Mouse (Mus musculus): ENCODE data around the gene Fam207a. TPM values are rescaled to one million over a fixed set of nuclear protein-coding genes. Genes with fewer than 3 reads are reported as not detected.

Gene Fam207a
- polyA plus RNA-seq, 1 experiment from 2014 or later: 40.3 TPM

DNA sequence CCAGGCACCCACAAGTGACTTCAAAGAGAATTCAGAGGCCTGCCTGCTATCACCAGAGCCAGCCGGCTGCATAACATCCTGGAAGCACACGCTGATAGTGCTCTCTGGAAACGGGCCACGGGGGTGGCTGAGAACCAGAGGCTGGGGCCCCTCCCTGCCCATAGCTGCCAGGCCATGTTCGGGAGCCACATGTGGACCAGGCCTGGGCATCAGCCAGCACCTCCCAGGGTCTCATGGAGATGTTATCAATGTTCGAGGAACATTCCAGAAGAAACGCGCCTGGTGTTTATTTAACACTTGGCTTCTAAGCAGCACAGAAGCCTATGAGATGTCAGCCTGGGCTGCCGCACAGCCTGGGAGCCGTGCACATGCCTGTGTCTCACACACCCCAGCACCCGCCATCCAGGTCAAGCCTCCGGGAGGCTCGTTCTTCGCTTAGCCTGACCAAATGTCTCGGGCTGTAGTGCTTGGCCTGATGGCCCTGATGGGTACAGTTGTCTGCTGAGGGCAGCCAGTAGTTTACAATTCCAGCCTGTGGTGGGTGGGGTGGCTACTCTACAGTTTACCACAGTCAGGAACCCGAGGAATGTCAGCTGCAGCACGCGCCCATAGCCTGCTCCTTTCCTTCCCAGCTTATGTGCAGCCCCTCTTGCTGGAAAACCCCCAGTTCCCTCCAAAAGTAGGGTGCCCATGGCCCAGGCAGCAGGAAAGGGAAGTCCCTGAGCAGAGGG, 31.2 kb downstream of the Fam207a start:
- Histone ChIP-seq H3K9me3 (no peaks in the 10 kb centered on the region), H3K4me2 (replicated peaks) (0 out of 2 replicates have a peak overlapping the region, but pooled peaks have one; percentile 28), H3K4me3 (replicated peaks) (no peak overlapping the region), H3K4me1 (replicated peaks) (peaks cover 9% of the 10 kb centered on the region), H3K27ac (0 out of 2 replicates have a peak overlapping the region, but pooled peaks have one; percentile 28), H3K36me3 (peaks cover 18% of the 10 kb centered on the region), H3K9ac (no peak overlapping the region), H3K27me3 (replicated peaks) (no peaks in the 10 kb centered on the region)
- ATAC-seq: peak; percentile 71
- WGBS: 16% methylated on average over 18 of the region's 18 CpGs

DNA sequence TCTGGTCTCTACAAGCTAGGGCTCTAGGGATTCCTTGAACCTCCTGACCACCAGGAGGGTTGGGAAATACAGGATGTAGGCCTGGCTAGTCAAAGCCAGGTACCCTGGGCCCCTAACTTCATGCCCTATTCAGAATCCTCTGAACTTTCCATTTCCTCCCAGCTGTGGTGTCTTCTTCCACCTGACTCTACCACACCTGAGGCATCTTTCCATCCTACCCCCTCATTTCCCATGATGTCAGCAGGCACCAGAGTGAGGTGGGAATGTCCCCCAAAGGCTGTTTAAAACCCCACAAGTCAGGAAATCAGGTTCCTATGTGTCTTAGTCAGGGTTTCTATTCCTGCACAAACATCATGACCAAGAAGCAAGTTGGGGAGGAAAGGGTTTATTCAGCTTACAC, 33.8 kb downstream of the Fam207a start:
- ATAC-seq: no peak
- no peak overlapping the region for H3K9ac ChIP-seq
- H3K9me3 ChIP-seq: no peaks in the 10 kb centered on the region
- peaks cover 9% of the 10 kb centered on the region for H3K4me1 ChIP-seq (replicated peaks)
- H3K4me2 ChIP-seq (replicated peaks): no peak overlapping the region
- H3K4me3 ChIP-seq (replicated peaks): no peak overlapping the region
- H3K27me3 ChIP-seq (replicated peaks): no peaks in the 10 kb centered on the region
- no peak overlapping the region for H3K27ac ChIP-seq
- no peaks in the 10 kb centered on the region for H3K36me3 ChIP-seq

DNA sequence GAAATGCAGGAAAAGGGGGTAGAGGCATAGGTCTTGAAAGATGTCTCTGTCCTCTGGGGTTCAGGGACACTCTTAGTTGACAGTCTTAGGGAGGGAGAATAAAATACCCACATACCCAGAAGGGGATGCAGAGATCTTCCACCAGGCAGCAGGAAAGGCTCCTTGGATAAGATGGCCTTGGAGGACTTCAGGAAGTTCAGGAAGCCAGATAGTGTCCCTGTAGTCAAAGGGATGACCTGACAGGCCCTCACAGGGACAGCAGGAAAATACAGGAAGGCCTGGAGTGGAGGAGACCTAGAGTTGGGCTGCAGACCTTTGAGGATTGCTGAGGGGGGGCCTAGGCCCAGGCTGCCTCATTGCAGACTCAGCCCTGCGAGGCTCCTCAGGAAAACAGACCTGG, 35.6 kb downstream of the Fam207a start:
- Histone ChIP-seq H3K27ac (no peak overlapping the region), H3K4me2 (replicated peaks) (no peak overlapping the region), H3K36me3 (no peaks in the 10 kb centered on the region), H3K27me3 (replicated peaks) (no peaks in the 10 kb centered on the region), H3K9ac (no peak overlapping the region), H3K9me3 (no peaks in the 10 kb centered on the region), H3K4me3 (replicated peaks) (no peak overlapping the region), H3K4me1 (replicated peaks) (peaks cover 9% of the 10 kb centered on the region)
- WGBS: 85% methylated on average over 1 of the region's 1 CpGs
- no peak for ATAC-seq

DNA sequence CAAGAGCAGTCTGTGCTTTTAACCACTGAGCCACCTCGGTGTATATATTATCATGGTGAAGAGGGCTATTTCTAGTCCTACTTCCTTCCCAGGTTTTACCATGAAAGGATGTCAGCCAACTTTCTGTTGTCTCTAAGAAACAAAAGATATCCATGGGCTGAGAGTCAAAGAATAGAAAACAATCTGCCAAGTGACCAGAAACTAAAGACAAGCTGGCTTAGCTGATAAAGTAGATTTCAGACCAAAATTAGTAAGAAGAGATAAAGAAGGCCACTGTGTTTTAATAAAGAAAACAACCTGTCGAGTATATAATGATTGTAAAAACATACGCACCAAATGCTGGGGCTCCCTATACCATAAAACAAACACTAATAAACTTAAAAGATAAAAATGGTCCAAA, 38.7 kb downstream of the Fam207a start:
- WGBS: 86% methylated on average over 3 of the region's 3 CpGs
- H3K4me3 ChIP-seq (replicated peaks): no peak overlapping the region
- H3K27me3 ChIP-seq (replicated peaks): no peaks in the 10 kb centered on the region
- no peak overlapping the region for H3K9ac ChIP-seq
- no peak for ATAC-seq
- H3K9me3 ChIP-seq: no peaks in the 10 kb centered on the region
- H3K36me3 ChIP-seq: no peaks in the 10 kb centered on the region
- no peak overlapping the region for H3K27ac ChIP-seq
- H3K4me1 ChIP-seq (replicated peaks): no peaks in the 10 kb centered on the region
- no peak overlapping the region for H3K4me2 ChIP-seq (replicated peaks)

DNA sequence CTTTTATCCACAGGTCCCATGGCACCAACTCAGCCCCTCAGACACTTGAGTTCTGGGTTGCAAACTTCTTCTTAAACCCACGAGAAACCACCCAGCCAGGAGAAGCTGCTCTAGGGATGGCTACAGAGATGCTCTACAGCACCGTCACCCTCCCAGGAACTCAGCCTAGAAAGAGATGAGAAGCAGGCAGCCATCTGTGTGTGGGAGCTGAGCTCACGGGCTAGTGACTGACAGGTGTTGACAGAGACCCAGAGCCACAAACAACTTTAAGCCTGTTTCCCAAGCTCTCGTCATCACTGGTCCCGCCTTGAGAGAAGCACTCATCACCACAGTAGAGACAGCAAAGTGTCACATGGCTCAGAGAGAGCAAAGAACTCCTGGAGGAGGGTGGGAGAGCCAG, 43.4 kb downstream of the Fam207a start:
- 53% methylated on average over 5 of the region's 5 CpGs for WGBS

DNA sequence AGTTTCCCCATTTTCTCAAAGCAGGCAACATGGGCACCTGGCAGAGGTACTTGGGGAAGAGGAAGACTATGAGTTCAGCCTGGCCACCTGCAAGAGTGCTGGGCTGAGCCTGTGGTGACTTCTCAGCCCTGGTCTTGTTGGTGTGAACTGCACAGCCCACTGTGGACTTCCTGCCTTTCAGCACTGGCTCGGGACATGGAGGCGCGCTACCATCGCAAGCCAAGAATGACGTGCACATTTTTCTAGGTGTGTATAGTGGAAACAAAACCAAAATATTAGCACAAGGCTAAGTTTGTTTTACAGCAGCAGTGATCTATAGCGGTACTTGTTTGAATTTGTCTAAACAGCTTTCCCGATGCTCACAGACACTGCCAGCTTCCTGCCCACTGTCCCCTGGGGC, 44.1 kb downstream of the Fam207a start:
- Histone ChIP-seq H3K4me2 (replicated peaks) (no peak overlapping the region), H3K4me3 (replicated peaks) (no peak overlapping the region), H3K27ac (no peak overlapping the region), H3K4me1 (replicated peaks) (no peaks in the 10 kb centered on the region), H3K9ac (no peak overlapping the region), H3K9me3 (no peaks in the 10 kb centered on the region), H3K36me3 (no peaks in the 10 kb centered on the region), H3K27me3 (replicated peaks) (peaks cover 10% of the 10 kb centered on the region)
- WGBS: 39% methylated on average over 7 of the region's 7 CpGs
- no peak for ATAC-seq

More for the DNA sequence above, 43.4 kb downstream of the Fam207a start:
- no peak for ATAC-seq
- H3K36me3 ChIP-seq: no peaks in the 10 kb centered on the region
- H3K4me2 ChIP-seq (replicated peaks): no peak overlapping the region
- no peak overlapping the region for H3K27ac ChIP-seq
- H3K27me3 ChIP-seq (replicated peaks): peaks cover 6% of the 10 kb centered on the region
- H3K4me1 ChIP-seq (replicated peaks): no peaks in the 10 kb centered on the region
- no peaks in the 10 kb centered on the region for H3K9me3 ChIP-seq
- no peak overlapping the region for H3K9ac ChIP-seq
- no peak overlapping the region for H3K4me3 ChIP-seq (replicated peaks)

DNA sequence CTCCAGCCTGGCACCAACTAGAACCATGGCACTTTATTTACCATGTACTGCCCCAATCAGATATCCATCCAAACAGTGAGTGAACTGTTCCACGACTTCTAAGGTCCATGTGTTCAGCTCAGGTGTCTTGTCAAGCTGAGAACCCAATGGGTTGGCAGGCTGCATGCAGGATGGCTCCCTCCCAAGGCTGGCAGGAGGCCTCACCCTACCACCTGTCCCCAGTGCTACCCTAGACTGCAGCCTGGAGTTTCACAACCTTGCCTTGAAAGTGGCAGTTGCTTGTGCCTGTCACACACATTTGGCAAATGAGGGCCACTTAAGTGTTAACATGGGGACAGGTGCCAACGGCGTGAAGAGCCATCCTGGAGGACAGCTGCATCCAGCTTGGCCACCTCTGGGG, 44.8 kb downstream of the Fam207a start:
- Histone ChIP-seq H3K4me3 (replicated peaks) (no peak overlapping the region), H3K9ac (no peak overlapping the region), H3K27me3 (replicated peaks) (peaks cover 10% of the 10 kb centered on the region), H3K36me3 (no peaks in the 10 kb centered on the region), H3K4me2 (replicated peaks) (no peak overlapping the region), H3K9me3 (no peaks in the 10 kb centered on the region), H3K4me1 (replicated peaks) (no peaks in the 10 kb centered on the region), H3K27ac (no peak overlapping the region)
- 77% methylated on average over 3 of the region's 3 CpGs for WGBS
- ATAC-seq: no peak

DNA sequence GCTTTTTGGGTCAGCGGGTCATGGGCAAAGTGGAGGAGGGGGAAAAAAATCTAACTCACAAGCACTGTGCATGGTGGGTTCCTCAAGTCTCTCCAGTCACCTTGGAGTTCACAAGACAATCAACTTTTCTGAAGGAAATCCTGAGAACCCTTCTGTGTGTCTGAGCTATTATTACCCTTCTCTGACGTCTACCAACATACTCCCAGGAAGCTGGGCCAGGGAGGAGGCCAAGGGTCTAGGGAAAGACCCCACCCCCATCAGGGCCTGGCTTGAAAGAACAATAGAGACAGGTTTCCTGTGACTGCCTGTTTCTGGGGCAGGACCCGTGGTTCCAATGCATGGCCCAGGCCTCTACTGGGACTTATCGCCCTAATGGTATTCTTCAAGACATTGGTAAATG, 46.9 kb downstream of the Fam207a start:
- Histone ChIP-seq H3K9ac (no peak overlapping the region), H3K4me3 (replicated peaks) (no peak overlapping the region), H3K36me3 (no peaks in the 10 kb centered on the region), H3K27ac (no peak overlapping the region), H3K27me3 (replicated peaks) (peaks cover 10% of the 10 kb centered on the region), H3K4me2 (replicated peaks) (no peak overlapping the region), H3K4me1 (replicated peaks) (peaks cover 8% of the 10 kb centered on the region; the same call in 1 of the 2 replicates), H3K9me3 (no peaks in the 10 kb centered on the region)
- WGBS: 73% methylated on average over 4 of the region's 4 CpGs
- no peak for ATAC-seq

DNA sequence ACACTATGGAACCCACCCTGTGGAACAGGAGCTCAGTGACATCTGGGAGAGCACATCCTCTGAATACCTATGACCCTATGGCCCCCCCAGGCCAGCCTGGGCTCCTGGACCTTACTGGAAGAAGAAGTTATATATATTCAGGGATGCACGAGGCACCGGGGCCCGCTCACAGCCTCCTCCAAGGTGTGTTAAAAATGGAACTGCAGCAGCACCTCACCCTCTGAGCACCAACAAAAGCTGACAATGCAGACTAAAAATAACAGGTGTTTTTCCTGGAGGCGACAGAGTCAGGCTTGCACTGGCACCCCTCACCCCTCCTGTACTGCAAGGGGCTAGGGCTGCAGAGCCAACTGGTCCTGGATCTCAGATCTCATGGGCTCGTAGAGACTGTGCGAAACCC, 48.2 kb downstream of the Fam207a start:
- Histone ChIP-seq H3K4me1 (replicated peaks) (peaks cover 8% of the 10 kb centered on the region; the same call in 1 of the 2 replicates), H3K36me3 (no peaks in the 10 kb centered on the region), H3K4me2 (replicated peaks) (no peak overlapping the region), H3K9ac (peak overlapping the region; percentile 8; the same call in 1 of the 2 replicates), H3K27me3 (replicated peaks) (peaks cover 10% of the 10 kb centered on the region), H3K4me3 (replicated peaks) (no peak overlapping the region), H3K27ac (no peak overlapping the region), H3K9me3 (no peaks in the 10 kb centered on the region)
- ATAC-seq: no peak
- WGBS: 85% methylated on average over 6 of the region's 6 CpGs

DNA sequence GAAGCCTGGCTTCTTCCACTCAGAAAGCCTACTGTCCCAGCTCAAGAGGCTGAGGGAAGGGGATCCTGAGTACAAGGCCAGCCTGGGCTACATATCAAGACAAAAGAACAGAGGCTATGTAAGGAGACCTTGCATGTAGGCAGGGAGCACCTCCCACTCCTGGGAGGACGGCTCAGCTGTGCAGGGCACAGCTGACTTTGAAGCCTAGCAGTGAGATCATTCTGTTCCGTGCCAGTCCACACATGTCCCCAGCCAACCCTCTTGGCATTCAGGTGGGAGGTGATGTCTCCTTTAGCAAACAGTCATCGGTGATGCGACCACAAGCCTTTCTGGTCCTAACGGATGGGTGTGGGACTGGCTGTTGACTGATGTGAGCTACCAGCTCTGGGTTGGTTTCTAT, 49.7 kb downstream of the Fam207a start:
- Histone ChIP-seq H3K4me2 (replicated peaks) (no peak overlapping the region), H3K36me3 (no peaks in the 10 kb centered on the region), H3K9ac (no peak overlapping the region), H3K4me1 (replicated peaks) (peaks cover 8% of the 10 kb centered on the region; the same call in 1 of the 2 replicates), H3K27me3 (replicated peaks) (peaks cover 10% of the 10 kb centered on the region), H3K9me3 (no peaks in the 10 kb centered on the region), H3K4me3 (replicated peaks) (no peak overlapping the region), H3K27ac (no peak overlapping the region)
- ATAC-seq: no peak
- WGBS: 78% methylated on average over 5 of the region's 5 CpGs

DNA sequence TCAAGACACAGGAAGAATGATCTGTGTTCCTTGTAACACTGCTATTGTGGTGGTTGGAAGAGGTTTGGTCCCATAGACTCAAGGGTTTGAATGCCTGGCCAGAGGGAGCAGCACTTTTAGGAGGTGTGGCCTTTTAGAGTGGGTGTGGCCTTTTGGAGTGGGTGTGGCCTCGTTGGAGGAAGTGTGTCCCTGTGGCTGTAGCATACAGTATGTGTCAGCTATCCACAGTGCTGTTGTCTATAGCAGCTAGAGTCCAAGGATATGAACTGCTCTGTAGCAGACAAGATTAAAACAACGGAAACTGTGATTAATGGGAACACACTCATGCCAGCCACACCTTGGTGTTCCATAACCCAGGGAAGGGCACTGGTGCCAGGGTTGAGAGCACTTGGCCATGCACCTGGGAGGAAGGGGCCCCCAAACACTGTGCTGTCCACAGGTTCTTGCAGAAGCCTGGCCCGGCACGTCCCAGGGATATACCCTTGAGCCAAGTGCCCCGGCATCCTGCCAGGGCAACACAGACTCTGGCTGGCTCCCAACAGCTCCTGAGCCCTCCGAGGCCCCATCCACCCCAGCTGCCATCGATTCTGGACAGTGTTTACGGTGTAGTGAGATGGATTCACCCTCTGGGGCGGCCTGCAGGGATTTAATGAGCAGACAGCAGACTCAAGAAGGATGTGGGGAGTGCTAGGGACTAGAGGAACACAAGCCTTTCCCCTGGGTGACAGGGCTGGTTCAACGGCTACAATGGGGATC, 51.2 kb downstream of the Fam207a start:
- WGBS: 37% methylated on average over 10 of the region's 10 CpGs
- no peak overlapping the region for H3K4me2 ChIP-seq (replicated peaks)
- peaks cover 8% of the 10 kb centered on the region for H3K27me3 ChIP-seq (replicated peaks)
- peak; percentile 77 for ATAC-seq
- peaks cover 8% of the 10 kb centered on the region; the same call in 1 of the 2 replicates for H3K4me1 ChIP-seq (replicated peaks)
- no peaks in the 10 kb centered on the region for H3K36me3 ChIP-seq
- no peak overlapping the region for H3K4me3 ChIP-seq (replicated peaks)
- H3K9ac ChIP-seq: no peak overlapping the region
- H3K27ac ChIP-seq: no peak overlapping the region; the same call in 1 of the 2 replicates
- H3K9me3 ChIP-seq: no peaks in the 10 kb centered on the region

DNA sequence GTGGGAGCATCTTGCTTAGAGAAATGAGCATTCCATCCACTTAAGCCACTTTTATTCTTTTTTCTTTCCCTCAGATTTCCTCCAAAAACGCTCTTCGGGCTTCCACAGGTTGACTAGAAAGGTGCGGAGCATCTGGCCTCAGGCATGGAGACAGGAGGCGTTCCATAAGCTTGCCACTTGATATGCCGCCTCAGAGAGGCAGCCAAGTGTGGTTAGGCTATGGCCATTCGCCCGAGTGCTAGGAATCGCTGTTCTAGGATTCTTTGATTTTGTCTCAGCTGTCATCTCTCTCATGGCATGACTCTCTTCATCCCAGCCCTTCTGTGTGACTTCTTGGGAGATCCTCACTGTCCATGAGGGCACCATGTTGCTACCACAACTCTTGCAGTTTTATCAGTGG, 54.4 kb downstream of the Fam207a start:
- no peaks in the 10 kb centered on the region for H3K27me3 ChIP-seq (replicated peaks)
- H3K4me2 ChIP-seq (replicated peaks): no peak overlapping the region
- no peak overlapping the region for H3K9ac ChIP-seq
- 87% methylated on average over 8 of the region's 8 CpGs for WGBS
- H3K9me3 ChIP-seq: no peaks in the 10 kb centered on the region
- ATAC-seq: no peak
- no peak overlapping the region for H3K4me3 ChIP-seq (replicated peaks)
- no peaks in the 10 kb centered on the region for H3K36me3 ChIP-seq
- H3K27ac ChIP-seq: no peak overlapping the region
- peaks cover 8% of the 10 kb centered on the region; the same call in 1 of the 2 replicates for H3K4me1 ChIP-seq (replicated peaks)

Measured in intestine, embryonic 15.5 days (tissue).